Comparison of ENCODE assay signal across 18 mouse cellular contexts in the genomic region with DNA sequence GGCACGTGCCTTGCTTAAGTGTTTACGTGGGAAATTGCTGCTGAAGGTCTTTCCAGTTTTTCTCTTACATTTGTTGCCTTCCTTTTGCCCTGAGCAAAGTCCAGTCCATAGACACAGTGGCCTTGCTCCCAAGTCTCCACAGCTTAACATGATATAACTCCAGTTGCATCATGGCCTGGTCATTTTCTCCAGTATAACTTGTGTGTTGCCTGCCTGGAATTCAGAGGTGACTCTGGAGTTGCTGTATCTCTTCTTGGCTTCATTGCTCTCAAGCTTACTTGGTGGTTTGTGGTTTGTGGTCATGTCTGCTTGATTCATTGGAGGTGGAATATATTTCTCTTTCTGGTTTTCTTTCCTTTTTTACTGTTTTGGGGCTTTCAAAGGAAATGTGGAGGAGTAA. TPM values are rescaled to one million over a fixed set of nuclear protein-coding genes. Genes with fewer than 3 reads are reported as not detected.
"Had no signal": no experiment of that assay in that cellular context is flagged by ENCODE, and none has a peak within 500 bp of the region (broad histone marks: within the 10 kb centered on the region; RNA-seq: fewer than 3 reads in every experiment).

No protein-coding gene starts in this region.

- H3K9me3 ChIP-seq: limb, embryonic 12.5 days; limb, embryonic 15.5 days; lung, embryonic 15.5 days; megakaryocyte, embryonic 14.5 days had no signal

- ATAC-seq: liver, postnatal 0 days had no signal

- H3K4me1 ChIP-seq: limb, embryonic 12.5 days; limb, embryonic 15.5 days; lung, embryonic 15.5 days; megakaryocyte, embryonic 14.5 days had no signal

- H3K36me3 ChIP-seq: limb, embryonic 12.5 days; limb, embryonic 15.5 days; lung, embryonic 15.5 days had no signal

- H3K4me3 ChIP-seq: limb, embryonic 12.5 days; limb, embryonic 15.5 days; lung, embryonic 15.5 days; megakaryocyte, embryonic 14.5 days had no signal

- H3K27ac ChIP-seq: kidney, postnatal 0 days; limb, embryonic 12.5 days; limb, embryonic 15.5 days; liver, embryonic 14.5 days; lung, embryonic 15.5 days; stomach, postnatal 0 days had no signal

- DNase-seq: kidney, adult 18-20 months; kidney, postnatal 36 days; left cerebral cortex, postnatal 4 days; liver, postnatal 0 days; lung, postnatal 10 days; lung, postnatal 36 days; midbrain, embryonic 14.5 days; right cerebral cortex, postnatal 14 days; right cerebral cortex, postnatal 4 days; thymus, postnatal 25 days had no signal

- H3K27me3 ChIP-seq: limb, embryonic 12.5 days; limb, embryonic 15.5 days; lung, embryonic 15.5 days; megakaryocyte, embryonic 14.5 days had no signal

RNA-seq across cellular contexts. Expression of gene Otud7a, which starts 17.7 kb away (rescaled TPM):
- polyA plus RNA-seq: liver, postnatal 0 days; thymus, postnatal 0 days had no signal
